Mouse (Mus musculus): Measurements from ENCODE around the gene Pde4b. TPM values are rescaled to one million over a fixed set of nuclear protein-coding genes. Genes with fewer than 3 reads are reported as not detected.

Gene Pde4b
- polyA plus RNA-seq, 1 experiment from 2014 or later = 7.0 TPM

DNA sequence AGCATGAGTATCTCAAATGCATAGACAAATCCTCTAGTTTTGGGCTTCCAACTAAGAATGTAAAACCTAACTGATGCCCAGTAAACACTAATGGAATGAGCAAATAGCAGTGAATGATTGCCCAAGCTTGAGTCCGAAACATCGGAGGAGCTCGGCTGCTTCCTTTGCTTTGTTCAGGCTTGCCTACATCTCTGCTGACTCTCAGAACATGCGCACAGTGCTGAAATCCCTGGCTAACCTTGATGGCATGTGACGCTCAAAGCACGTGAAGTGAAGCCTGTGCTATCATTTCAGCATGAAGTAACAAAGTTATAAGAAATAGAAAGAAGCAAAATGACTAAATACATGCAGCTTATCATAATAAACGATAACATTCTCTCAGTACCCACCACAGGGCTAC, 425.6 kb downstream of the Pde4b start:
- ATAC-seq (ENCODE audit: low FRiP score) = no peak
- Histone ChIP-seq H3K36me3 (ENCODE audit: control insufficient read depth, insufficient read depth, low read length) (no peaks in the 10 kb centered on the region), H3K27ac (ENCODE audit: low read depth, low read length) (no peak overlapping the region), H3K27me3 (ENCODE audit: control insufficient read depth, insufficient read depth, low read length) (no peaks in the 10 kb centered on the region), H3K9ac (ENCODE audit: low read depth, low read length) (no peak overlapping the region), H3K4me3 (ENCODE audit: low read depth, low read length) (no peak overlapping the region), H3K4me2 (replicated peaks; ENCODE audit: low read depth, low read length) (no peak overlapping the region), H3K4me1 (replicated peaks; ENCODE audit: control insufficient read depth, insufficient read depth, low read length) (0 out of 2 replicates have a peak, but pooled peaks cover 3% of the 10 kb centered on the region), H3K9me3 (ENCODE audit: control insufficient read depth, low read length) (no peaks in the 10 kb centered on the region)
- no peak for DNase-seq (ENCODE audit: low spot score)
- WGBS = 86% methylated on average over 7 of the region's 7 CpGs

DNA sequence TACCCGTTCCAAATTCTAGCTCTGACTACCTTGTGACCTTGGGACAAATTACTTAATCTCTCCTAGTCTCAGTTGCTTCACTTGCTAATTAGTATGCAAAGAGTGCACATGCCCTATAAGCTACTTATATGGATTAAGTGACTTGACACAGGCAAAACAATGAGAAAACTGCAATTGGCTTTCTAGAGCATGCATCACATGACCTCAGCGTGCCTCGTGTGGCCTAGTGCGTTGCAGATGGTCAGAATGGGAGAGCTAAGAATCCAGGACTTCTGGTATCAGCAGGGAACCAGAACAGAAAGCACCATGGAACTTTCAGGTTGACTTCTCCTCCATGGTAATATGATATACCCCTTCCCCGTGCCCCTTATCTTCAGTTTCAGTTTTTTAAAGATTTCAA, 426.2 kb downstream of the Pde4b start:
- WGBS = 73% methylated on average over 5 of the region's 5 CpGs
- Histone ChIP-seq H3K9me3 (ENCODE audit: control insufficient read depth, low read length) (no peaks in the 10 kb centered on the region), H3K27me3 (ENCODE audit: control insufficient read depth, insufficient read depth, low read length) (no peaks in the 10 kb centered on the region), H3K4me2 (replicated peaks; ENCODE audit: low read depth, low read length) (no peak overlapping the region), H3K36me3 (ENCODE audit: control insufficient read depth, insufficient read depth, low read length) (no peaks in the 10 kb centered on the region), H3K4me3 (ENCODE audit: low read depth, low read length) (no peak overlapping the region), H3K4me1 (replicated peaks; ENCODE audit: control insufficient read depth, insufficient read depth, low read length) (0 out of 2 replicates have a peak, but pooled peaks cover 3% of the 10 kb centered on the region), H3K27ac (ENCODE audit: low read depth, low read length) (no peak overlapping the region), H3K9ac (ENCODE audit: low read depth, low read length) (no peak overlapping the region)
- ATAC-seq (ENCODE audit: low FRiP score) (no peak), DNase-seq (ENCODE audit: low spot score) (no peak)

DNA sequence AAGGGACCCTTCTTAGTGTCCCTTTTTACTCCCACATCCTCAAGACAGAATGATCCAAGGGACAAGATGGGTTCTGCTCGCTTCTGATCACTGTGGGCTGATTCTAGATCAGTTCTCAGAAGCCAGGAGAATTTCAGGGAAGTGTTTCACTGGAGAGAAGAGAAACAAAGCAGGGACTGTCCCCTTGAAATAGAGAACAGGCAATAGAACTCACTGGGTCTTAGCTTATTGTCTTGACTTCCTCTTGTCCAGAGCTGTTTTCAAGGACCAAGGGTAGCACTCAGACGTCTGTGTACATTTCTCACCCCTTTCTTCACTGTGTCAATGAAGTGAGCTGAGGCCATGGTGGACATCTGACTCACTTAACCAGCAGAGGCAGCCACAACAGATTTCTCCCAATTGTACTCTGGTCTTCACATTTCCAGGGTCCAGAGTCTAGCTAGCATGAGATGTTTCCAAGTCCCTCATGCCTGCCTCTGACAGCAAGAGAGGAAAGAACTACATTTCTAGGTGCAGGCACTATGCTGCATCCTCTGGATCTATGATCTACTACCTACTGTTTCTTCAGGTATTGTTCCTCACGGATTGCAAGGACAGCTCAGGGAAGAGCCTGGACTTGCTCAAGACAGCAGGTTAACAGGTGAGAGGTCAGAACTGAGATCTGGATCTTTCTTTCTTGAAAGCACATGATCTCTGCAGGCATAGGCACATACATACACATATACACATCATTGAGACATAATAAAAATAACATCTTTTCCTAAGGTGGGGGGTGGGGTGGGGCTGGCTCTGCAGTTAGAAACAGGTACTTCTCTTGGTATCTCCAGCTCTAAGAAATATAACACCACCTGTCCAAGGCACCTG, 427.9 kb downstream of the Pde4b start:
- 72% methylated on average over 3 of the region's 3 CpGs for whole genome bisulfite sequencing
- Histone ChIP-seq H3K4me3 (ENCODE audit: low read depth, low read length) (no peak overlapping the region), H3K27ac (ENCODE audit: low read depth, low read length) (no peak overlapping the region), H3K4me1 (replicated peaks; ENCODE audit: control insufficient read depth, insufficient read depth, low read length) (0 out of 2 replicates have a peak, but pooled peaks cover 3% of the 10 kb centered on the region), H3K27me3 (ENCODE audit: control insufficient read depth, insufficient read depth, low read length) (no peaks in the 10 kb centered on the region), H3K9me3 (ENCODE audit: control insufficient read depth, low read length) (no peaks in the 10 kb centered on the region), H3K4me2 (replicated peaks; ENCODE audit: low read depth, low read length) (no peak overlapping the region), H3K9ac (ENCODE audit: low read depth, low read length) (no peak overlapping the region), H3K36me3 (ENCODE audit: control insufficient read depth, insufficient read depth, low read length) (no peaks in the 10 kb centered on the region)
- ATAC-seq (ENCODE audit: low FRiP score) (no peak), DNase-seq (ENCODE audit: low spot score) (no peak)

DNA sequence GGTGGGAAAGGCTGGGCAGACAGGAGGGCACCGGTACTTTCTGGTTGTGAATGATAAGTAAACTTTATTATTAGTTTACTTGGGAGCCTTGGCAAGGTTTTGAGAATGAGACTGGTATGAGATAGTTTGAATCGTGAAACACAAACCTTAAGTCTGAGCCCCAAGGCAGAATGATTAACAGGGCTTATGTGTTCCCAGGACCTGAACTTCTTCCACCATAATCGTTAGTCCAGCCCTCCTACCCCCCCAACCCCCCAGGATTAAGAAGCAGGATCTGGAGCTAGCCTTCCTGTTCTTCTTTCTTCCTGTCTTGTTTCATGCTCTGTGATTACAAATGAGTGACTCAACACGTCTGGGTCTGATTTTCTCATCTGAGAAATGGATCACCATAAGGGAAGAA, 429.1 kb downstream of the Pde4b start:
- Histone ChIP-seq H3K27me3 (ENCODE audit: control insufficient read depth, insufficient read depth, low read length) (no peaks in the 10 kb centered on the region), H3K4me3 (ENCODE audit: low read depth, low read length) (no peak overlapping the region), H3K27ac (ENCODE audit: low read depth, low read length) (no peak overlapping the region), H3K9ac (ENCODE audit: low read depth, low read length) (no peak overlapping the region), H3K4me2 (replicated peaks; ENCODE audit: low read depth, low read length) (no peak overlapping the region), H3K9me3 (ENCODE audit: control insufficient read depth, low read length) (no peaks in the 10 kb centered on the region), H3K4me1 (replicated peaks; ENCODE audit: control insufficient read depth, insufficient read depth, low read length) (0 out of 2 replicates have a peak, but pooled peaks cover under 1% of the 10 kb centered on the region), H3K36me3 (ENCODE audit: control insufficient read depth, insufficient read depth, low read length) (no peaks in the 10 kb centered on the region)
- WGBS = 82% methylated on average over 4 of the region's 4 CpGs
- DNase-seq (ENCODE audit: low spot score) = no peak
- no peak for ATAC-seq (ENCODE audit: low FRiP score)

DNA sequence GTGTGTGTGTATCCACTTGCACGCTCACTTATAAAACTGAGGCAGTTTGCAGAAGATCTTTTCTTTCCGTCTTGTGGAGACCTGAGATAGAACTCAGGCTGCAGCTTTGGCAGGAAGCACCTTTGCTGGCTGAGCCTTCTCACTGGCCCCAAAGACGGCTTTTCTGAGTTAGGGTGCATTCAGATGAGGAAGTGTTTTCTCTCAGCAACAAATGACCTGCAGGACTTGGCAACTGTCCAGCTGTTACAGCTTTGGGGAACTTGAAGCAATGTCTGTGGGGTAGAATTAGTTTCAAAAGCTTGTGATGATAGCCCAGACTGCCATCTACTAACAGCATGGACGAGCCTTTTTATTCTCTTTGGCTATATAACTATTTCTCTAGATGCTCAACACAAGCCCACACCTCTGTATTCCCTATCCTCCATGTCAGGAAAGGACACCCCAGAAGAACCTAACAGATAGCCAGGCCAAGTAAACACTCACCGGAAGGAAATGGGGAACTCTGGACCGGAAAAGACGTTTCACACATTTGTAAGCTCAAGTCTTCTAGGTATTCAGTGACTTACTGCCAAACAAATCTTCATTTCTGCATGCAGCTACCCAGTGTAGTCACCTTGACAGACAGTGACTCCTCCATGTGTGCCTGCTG, 429.8 kb downstream of the Pde4b start:
- 80% methylated on average over 7 of the region's 7 CpGs for WGBS
- no peaks in the 10 kb centered on the region for H3K4me1 ChIP-seq (replicated peaks; ENCODE audit: control insufficient read depth, insufficient read depth, low read length)
- H3K9ac ChIP-seq (ENCODE audit: low read depth, low read length) = no peak overlapping the region
- DNase-seq (ENCODE audit: low spot score) (no peak), ATAC-seq (ENCODE audit: low FRiP score) (no peak)
- H3K4me2 ChIP-seq (replicated peaks; ENCODE audit: low read depth, low read length) = no peak overlapping the region
- no peak overlapping the region for H3K4me3 ChIP-seq (ENCODE audit: low read depth, low read length)
- no peaks in the 10 kb centered on the region for H3K27me3 ChIP-seq (ENCODE audit: control insufficient read depth, insufficient read depth, low read length)
- no peak overlapping the region for H3K27ac ChIP-seq (ENCODE audit: low read depth, low read length)
- no peaks in the 10 kb centered on the region for H3K9me3 ChIP-seq (ENCODE audit: control insufficient read depth, low read length)
- no peaks in the 10 kb centered on the region for H3K36me3 ChIP-seq (ENCODE audit: control insufficient read depth, insufficient read depth, low read length)

DNA sequence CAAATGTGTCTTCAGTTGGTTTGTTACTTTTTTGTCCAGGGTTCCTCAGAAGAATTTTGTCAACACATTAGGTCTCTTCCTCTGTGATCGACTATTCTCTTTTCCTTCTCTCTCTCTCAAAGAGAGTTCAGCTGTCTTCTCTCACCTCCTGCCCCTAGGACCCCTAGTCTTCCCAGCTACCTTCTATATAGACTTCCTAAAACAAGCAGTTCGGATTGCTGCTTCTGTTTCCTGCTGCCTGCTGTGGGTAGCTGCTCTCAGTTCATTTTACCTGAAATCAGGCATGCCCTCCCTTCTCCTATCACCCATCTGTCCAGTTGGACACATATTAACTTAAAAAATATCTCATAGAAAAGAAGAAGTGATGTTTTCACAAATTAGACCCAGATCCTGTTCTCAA, 430.3 kb downstream of the Pde4b start:
- 71% methylated on average over 2 of the region's 2 CpGs for WGBS
- no peak for ATAC-seq (ENCODE audit: low FRiP score)
- H3K9me3 ChIP-seq (ENCODE audit: control insufficient read depth, low read length) = no peaks in the 10 kb centered on the region
- H3K4me3 ChIP-seq (ENCODE audit: low read depth, low read length) = no peak overlapping the region
- H3K27ac ChIP-seq (ENCODE audit: low read depth, low read length) = no peak overlapping the region
- H3K9ac ChIP-seq (ENCODE audit: low read depth, low read length) = no peak overlapping the region
- H3K4me2 ChIP-seq (replicated peaks; ENCODE audit: low read depth, low read length) = no peak overlapping the region
- no peaks in the 10 kb centered on the region for H3K36me3 ChIP-seq (ENCODE audit: control insufficient read depth, insufficient read depth, low read length)
- H3K27me3 ChIP-seq (ENCODE audit: control insufficient read depth, insufficient read depth, low read length) = no peaks in the 10 kb centered on the region
- no peak for DNase-seq (ENCODE audit: low spot score)
- no peaks in the 10 kb centered on the region for H3K4me1 ChIP-seq (replicated peaks; ENCODE audit: control insufficient read depth, insufficient read depth, low read length)

DNA sequence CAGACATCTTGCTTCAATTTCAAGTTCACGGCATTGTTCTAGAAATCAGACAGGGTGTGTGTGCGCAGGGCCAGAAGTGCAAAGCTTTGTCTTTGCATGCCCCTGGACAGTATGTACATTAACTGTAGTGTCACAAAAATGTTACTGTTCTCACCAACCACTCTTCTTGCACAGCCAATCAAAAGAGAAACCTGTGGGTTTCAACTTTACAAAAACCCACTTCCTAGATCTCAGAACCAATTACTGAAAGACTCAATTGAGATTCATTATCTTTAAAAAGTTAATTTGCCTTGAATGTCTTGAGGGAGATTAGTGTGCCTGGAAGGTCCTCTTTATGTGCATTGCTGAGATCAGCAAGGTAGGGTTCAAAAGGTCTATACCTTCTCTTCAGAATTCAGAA, 431.0 kb downstream of the Pde4b start:
- H3K36me3 ChIP-seq (ENCODE audit: control insufficient read depth, insufficient read depth, low read length) = no peaks in the 10 kb centered on the region
- DNase-seq (ENCODE audit: low spot score) = no peak
- H3K27me3 ChIP-seq (ENCODE audit: control insufficient read depth, insufficient read depth, low read length) = no peaks in the 10 kb centered on the region
- H3K4me2 ChIP-seq (replicated peaks; ENCODE audit: low read depth, low read length) = no peak overlapping the region
- no peak for ATAC-seq (ENCODE audit: low FRiP score)
- no peaks in the 10 kb centered on the region for H3K9me3 ChIP-seq (ENCODE audit: control insufficient read depth, low read length)
- WGBS = 95% methylated on average over 2 of the region's 2 CpGs
- no peak overlapping the region for H3K27ac ChIP-seq (ENCODE audit: low read depth, low read length)
- no peak overlapping the region for H3K9ac ChIP-seq (ENCODE audit: low read depth, low read length)
- H3K4me1 ChIP-seq (replicated peaks; ENCODE audit: control insufficient read depth, insufficient read depth, low read length) = no peaks in the 10 kb centered on the region
- H3K4me3 ChIP-seq (ENCODE audit: low read depth, low read length) = no peak overlapping the region

DNA sequence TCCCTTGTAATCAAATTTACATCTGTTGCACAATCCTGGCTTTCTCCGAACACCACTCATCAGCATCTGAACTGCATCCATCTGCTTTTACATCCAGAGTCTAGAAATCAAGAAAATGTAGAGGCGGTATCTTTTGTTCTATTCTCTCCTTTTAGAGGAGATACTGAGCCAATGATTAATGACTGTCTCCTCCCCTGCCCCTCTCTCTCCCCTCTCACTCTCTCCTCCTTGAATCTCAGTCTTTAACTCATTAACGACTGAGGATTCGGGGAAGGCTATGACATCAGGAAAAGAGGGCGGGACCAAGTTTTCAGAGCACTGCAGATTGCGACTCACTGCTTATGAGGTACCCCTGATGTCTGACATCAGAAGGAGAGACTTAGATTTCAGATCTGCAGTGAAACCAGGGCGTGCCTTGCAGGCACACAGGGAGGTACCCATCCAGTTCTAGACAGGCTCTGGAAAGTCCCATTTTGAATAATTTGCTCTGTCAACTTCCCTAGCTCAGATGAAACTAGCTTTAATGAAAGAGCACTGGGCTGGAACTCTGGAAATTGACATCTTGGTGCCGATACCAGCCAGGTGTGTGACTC, 433.4 kb downstream of the Pde4b start:
- no peak overlapping the region for H3K27ac ChIP-seq (ENCODE audit: low read depth, low read length)
- ATAC-seq (ENCODE audit: low FRiP score) (no peak), DNase-seq (ENCODE audit: low spot score) (no peak)
- no peak overlapping the region for H3K4me2 ChIP-seq (replicated peaks; ENCODE audit: low read depth, low read length)
- H3K4me1 ChIP-seq (replicated peaks; ENCODE audit: control insufficient read depth, insufficient read depth, low read length) = no peaks in the 10 kb centered on the region
- H3K9me3 ChIP-seq (ENCODE audit: control insufficient read depth, low read length) = no peaks in the 10 kb centered on the region
- H3K9ac ChIP-seq (ENCODE audit: low read depth, low read length) = no peak overlapping the region
- H3K4me3 ChIP-seq (ENCODE audit: low read depth, low read length) = no peak overlapping the region
- no peaks in the 10 kb centered on the region for H3K36me3 ChIP-seq (ENCODE audit: control insufficient read depth, insufficient read depth, low read length)
- WGBS = 57% methylated on average over 8 of the region's 8 CpGs
- H3K27me3 ChIP-seq (ENCODE audit: control insufficient read depth, insufficient read depth, low read length) = no peaks in the 10 kb centered on the region

All from hindbrain, embryonic 11.5 days (tissue).